Mouse (Mus musculus): ENCODE data around the gene Dll4. TPM values are rescaled to one million over a fixed set of nuclear protein-coding genes. Genes with fewer than 3 reads are reported as not detected.
A peak's percentile ranks its signal among the peaks of the same experiment; 100 is the strongest.

Dll4 gene
- total RNA-seq, 1 experiment: 0.27 TPM

GRCm38 (mm10) chr2:119292852-119293251 is 32.7 kb upstream of the Dll4 start:
- H3K9me3 ChIP-seq (ENCODE audit: control insufficient read depth, insufficient read depth, low read depth, low read length): no peaks in the 10 kb centered on the region
- in situ Hi-C loops (cut with MboI; ENCODE audit: low sequenced_read_pairs in 2 of 2, unreplicated experiment in 2 of 2): loop anchor here in 1 of 2 experiments (10.0 kb wide), 1 partner anchor 222 kb away; no protein-coding TSS in a partner anchor
- peak overlapping the region; percentile 2 to 52; a peak in 2 of 4 replicates for H3K4me3 ChIP-seq (ENCODE audit: insufficient read depth in 1 of 2, low read depth in 1 of 2, low read length in 2 of 2, poor library complexity in 1 of 2, severe bottlenecking in 1 of 2)

DNA sequence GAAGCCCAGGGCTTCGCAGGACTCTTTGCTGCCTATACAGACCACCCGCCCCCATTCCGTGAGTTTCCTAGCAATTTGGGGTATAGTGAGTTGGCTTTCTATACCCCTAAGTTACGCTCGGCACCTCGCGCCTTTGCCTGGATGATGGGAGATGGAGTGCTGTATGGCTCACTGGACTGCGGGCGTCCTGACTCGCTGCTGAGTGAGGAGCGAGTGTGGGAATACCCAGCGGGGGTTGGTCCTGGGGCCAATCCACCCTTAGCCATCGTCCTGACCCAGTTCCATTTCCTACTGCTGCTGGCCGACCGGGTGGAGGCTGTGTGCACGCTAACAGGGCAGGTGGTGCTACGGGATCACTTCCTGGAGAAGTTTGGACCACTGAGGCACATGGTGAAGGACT is 32.3 kb upstream of the Dll4 start:
- no peaks in the 10 kb centered on the region for H3K9me3 ChIP-seq (ENCODE audit: control insufficient read depth, insufficient read depth, low read depth, low read length)
- H3K9ac ChIP-seq (ENCODE audit: insufficient read depth, low read depth, low read length, poor library complexity, severe bottlenecking): peak overlapping the region; percentile 25; the same call in 1 of the 2 replicates
- no peak for TF ChIP-seq MAFK (IDR thresholded peaks at IDR 0.05; ENCODE audit: insufficient read depth, low read depth, low read length)
- TF ChIP-seq ZC3H11A (IDR thresholded peaks at IDR 0.05; ENCODE audit: borderline replicate concordance, low read depth, low read length): no peak
- TF ChIP-seq HCFC1 (IDR thresholded peaks at IDR 0.05; ENCODE audit: borderline replicate concordance, insufficient read depth, low read length): no peak
- TF ChIP-seq ZNF384 (IDR thresholded peaks at IDR 0.05; ENCODE audit: low read depth, low read length): no peak
- no peak for TF ChIP-seq CHD2 (IDR thresholded peaks at IDR 0.05; ENCODE audit: low read depth, low read length)
- DNase-seq (ENCODE audit: low read depth, low spot score): no peak
- H3K27ac ChIP-seq (ENCODE audit: insufficient read depth, low read depth, low read length, poor library complexity, severe bottlenecking): no peak overlapping the region
- peaks cover 0 to 13% of the 10 kb centered on the region in 2 experiments; a peak in 1 of 4 replicates for H3K4me1 ChIP-seq (ENCODE audit: control insufficient read depth in 2 of 2, insufficient read depth in 2 of 2, low read length in 2 of 2, poor library complexity in 1 of 2)
- in situ Hi-C loops (cut with MboI; ENCODE audit: low sequenced_read_pairs in 2 of 2, unreplicated experiment in 2 of 2): loop anchor here in 1 of 2 experiments (10.0 kb wide), 1 partner anchor 221 kb away; no protein-coding TSS in a partner anchor
- H3K4me3 ChIP-seq (ENCODE audit: insufficient read depth in 1 of 2, low read depth in 1 of 2, low read length in 2 of 2, poor library complexity in 1 of 2, severe bottlenecking in 1 of 2): peak overlapping the region; percentile 2 to 52
- peaks cover 35% of the 10 kb centered on the region; the same call in 1 of the 2 replicates for H3K36me3 ChIP-seq (ENCODE audit: control insufficient read depth, insufficient read depth, low read length, poor library complexity, severe bottlenecking)

More at GRCm38 (mm10) chr2:119292852-119293251, 32.7 kb upstream of the Dll4 start:
- peaks cover 33% of the 10 kb centered on the region; the same call in 1 of the 2 replicates for H3K36me3 ChIP-seq (ENCODE audit: control insufficient read depth, insufficient read depth, low read length, poor library complexity, severe bottlenecking)
- TF ChIP-seq CHD2 (IDR thresholded peaks at IDR 0.05; ENCODE audit: low read depth, low read length) (no peak), ZNF384 (IDR thresholded peaks at IDR 0.05; ENCODE audit: low read depth, low read length) (no peak), MAFK (IDR thresholded peaks at IDR 0.05; ENCODE audit: insufficient read depth, low read depth, low read length) (no peak), HCFC1 (IDR thresholded peaks at IDR 0.05; ENCODE audit: borderline replicate concordance, insufficient read depth, low read length) (no peak), ZC3H11A (IDR thresholded peaks at IDR 0.05; ENCODE audit: borderline replicate concordance, low read depth, low read length) (no peak)
- no peak overlapping the region for H3K27ac ChIP-seq (ENCODE audit: insufficient read depth, low read depth, low read length, poor library complexity, severe bottlenecking)
- peaks cover 0 to 13% of the 10 kb centered on the region in 2 experiments; a peak in 1 of 4 replicates for H3K4me1 ChIP-seq (ENCODE audit: control insufficient read depth in 2 of 2, insufficient read depth in 2 of 2, low read length in 2 of 2, poor library complexity in 1 of 2)
- no peak overlapping the region for H3K9ac ChIP-seq (ENCODE audit: insufficient read depth, low read depth, low read length, poor library complexity, severe bottlenecking)
- DNase-seq (ENCODE audit: low read depth, low spot score): no peak

- Histone ChIP-seq H3K4me3 (ENCODE audit: insufficient read depth in 1 of 2, low read depth in 1 of 2, low read length in 2 of 2, poor library complexity in 1 of 2, severe bottlenecking in 1 of 2) (peak overlapping the region; percentile 38 to 52; a peak in 3 of 4 replicates), H3K9me3 (ENCODE audit: control insufficient read depth, insufficient read depth, low read depth, low read length) (no peaks in the 10 kb centered on the region), H3K4me1 (ENCODE audit: control insufficient read depth in 2 of 2, insufficient read depth in 2 of 2, low read length in 2 of 2, poor library complexity in 1 of 2) (peaks cover 0 to 13% of the 10 kb centered on the region in 2 experiments; a peak in 1 of 4 replicates), H3K36me3 (ENCODE audit: control insufficient read depth, insufficient read depth, low read length, poor library complexity, severe bottlenecking) (peaks cover 39% of the 10 kb centered on the region; the same call in 1 of the 2 replicates), H3K27ac (ENCODE audit: insufficient read depth, low read depth, low read length, poor library complexity, severe bottlenecking) (no peak overlapping the region), H3K9ac (ENCODE audit: insufficient read depth, low read depth, low read length, poor library complexity, severe bottlenecking) (peak overlapping the region; percentile 25)
- in situ Hi-C loops (cut with MboI; ENCODE audit: low sequenced_read_pairs in 2 of 2, unreplicated experiment in 2 of 2): loop anchor here in 1 of 2 experiments (10.0 kb wide), 1 partner anchor 221 kb away; no protein-coding TSS in a partner anchor
- TF ChIP-seq CHD2 (IDR thresholded peaks at IDR 0.05; ENCODE audit: low read depth, low read length) (no peak), HCFC1 (IDR thresholded peaks at IDR 0.05; ENCODE audit: borderline replicate concordance, insufficient read depth, low read length) (no peak), MAFK (IDR thresholded peaks at IDR 0.05; ENCODE audit: insufficient read depth, low read depth, low read length) (no peak), ZNF384 (IDR thresholded peaks at IDR 0.05; ENCODE audit: low read depth, low read length) (no peak), ZC3H11A (IDR thresholded peaks at IDR 0.05; ENCODE audit: borderline replicate concordance, low read depth, low read length) (no peak)
- DNase-seq (ENCODE audit: low read depth, low spot score): no peak
Measured at GRCm38 (mm10) chr2:119293776-119294390, 31.7 kb upstream of the Dll4 start.

GRCm38 (mm10) chr2:119294411-119294810 is 31.2 kb upstream of the Dll4 start:
- H3K36me3 ChIP-seq (ENCODE audit: control insufficient read depth, insufficient read depth, low read length, poor library complexity, severe bottlenecking): peaks cover 43% of the 10 kb centered on the region; the same call in 1 of the 2 replicates
- H3K9ac ChIP-seq (ENCODE audit: insufficient read depth, low read depth, low read length, poor library complexity, severe bottlenecking): peak overlapping the region; percentile 21
- peaks cover 0 to 12% of the 10 kb centered on the region in 2 experiments; a peak in 1 of 4 replicates for H3K4me1 ChIP-seq (ENCODE audit: control insufficient read depth in 2 of 2, insufficient read depth in 2 of 2, low read length in 2 of 2, poor library complexity in 1 of 2)
- in situ Hi-C loops (cut with MboI; ENCODE audit: low sequenced_read_pairs in 2 of 2, unreplicated experiment in 2 of 2): loop anchor here in 1 of 2 experiments (10.0 kb wide), 1 partner anchor 220 kb away; no protein-coding TSS in a partner anchor
- no peaks in the 10 kb centered on the region for H3K9me3 ChIP-seq (ENCODE audit: control insufficient read depth, insufficient read depth, low read depth, low read length)
- TF ChIP-seq HCFC1 (IDR thresholded peaks at IDR 0.05; ENCODE audit: borderline replicate concordance, insufficient read depth, low read length) (no peak), ZC3H11A (IDR thresholded peaks at IDR 0.05; ENCODE audit: borderline replicate concordance, low read depth, low read length) (no peak), ZNF384 (IDR thresholded peaks at IDR 0.05; ENCODE audit: low read depth, low read length) (no peak), CHD2 (IDR thresholded peaks at IDR 0.05; ENCODE audit: low read depth, low read length) (no peak), MAFK (IDR thresholded peaks at IDR 0.05; ENCODE audit: insufficient read depth, low read depth, low read length) (no peak)
- no peak overlapping the region for H3K27ac ChIP-seq (ENCODE audit: insufficient read depth, low read depth, low read length, poor library complexity, severe bottlenecking)
- H3K4me3 ChIP-seq (ENCODE audit: insufficient read depth in 1 of 2, low read depth in 1 of 2, low read length in 2 of 2, poor library complexity in 1 of 2, severe bottlenecking in 1 of 2): peak overlapping the region; percentile 38 to 52; a peak in 2 of 4 replicates
- no peak for DNase-seq (ENCODE audit: low read depth, low spot score)
